Mouse (Mus musculus) fat pad, adult 2 months (tissue): ENCODE measurements around the gene Ssmem1.

Experiments used
- DNase-seq: peaks from one replicate; pipeline ENCODE4 v3.0.0-alpha.2; 2011; ENCODE audit warnings: low read depth, low spot score; ENCODE audit errors: extremely low read depth

The Ssmem1 gene

GRCm38 (mm10) chr6:30525456-30526332, 16.0 kb downstream of the Ssmem1 start:
- DNase-seq = no peak

- no peak for DNase-seq
Observed at GRCm38 (mm10) chr6:30526586-30527515, 17.2 kb downstream of the Ssmem1 start.

- DNase-seq = no peak
Observed at GRCm38 (mm10) chr6:30528800-30529199, 19.2 kb downstream of the Ssmem1 start.

GRCm38 (mm10) chr6:30535340-30535739, 25.7 kb downstream of the Ssmem1 start:
- DNase-seq = no peak

GRCm38 (mm10) chr6:30538240-30538639, 28.6 kb downstream of the Ssmem1 start:
- no peak for DNase-seq

GRCm38 (mm10) chr6:30538800-30539199, 29.2 kb downstream of the Ssmem1 start:
- no peak for DNase-seq

- no peak for DNase-seq
Observed at GRCm38 (mm10) chr6:30541009-30541799, 31.6 kb downstream of the Ssmem1 start, which contains the start of gene Cpa2. TSS of gene Cpa2 (plus strand) at chr6:30541582.

GRCm38 (mm10) chr6:30542277-30542676, 32.6 kb downstream of the Ssmem1 start:
- DNase-seq = no peak

GRCm38 (mm10) chr6:30543077-30543476, 33.4 kb downstream of the Ssmem1 start:
- no peak for DNase-seq

GRCm38 (mm10) chr6:30543851-30544250, 34.2 kb downstream of the Ssmem1 start:
- DNase-seq = no peak

GRCm38 (mm10) chr6:30545689-30546088, 36.0 kb downstream of the Ssmem1 start:
- DNase-seq = no peak

- DNase-seq = no peak
Observed at GRCm38 (mm10) chr6:30546571-30547273, 37.1 kb downstream of the Ssmem1 start.

- no peak for DNase-seq
Observed at GRCm38 (mm10) chr6:30547274-30547645, 37.6 kb downstream of the Ssmem1 start.

- no peak for DNase-seq
Observed at GRCm38 (mm10) chr6:30547656-30548306, 38.1 kb downstream of the Ssmem1 start.

- DNase-seq = no peak
Observed at GRCm38 (mm10) chr6:30549231-30549761, 39.6 kb downstream of the Ssmem1 start.

- DNase-seq = no peak
Observed at GRCm38 (mm10) chr6:30550496-30551192, 41.0 kb downstream of the Ssmem1 start.

- DNase-seq = no peak
Observed at GRCm38 (mm10) chr6:30551193-30551515, 41.5 kb downstream of the Ssmem1 start.

GRCm38 (mm10) chr6:30551644-30552580, 42.3 kb downstream of the Ssmem1 start:
- DNase-seq = no peak
